Mouse (Mus musculus): Measurements from ENCODE around the gene 2410141K09Rik. TPM values are rescaled to one million over a fixed set of nuclear protein-coding genes. Genes with fewer than 3 reads are reported as not detected.

Gene 2410141K09Rik
- not detected in 2 replicates for polyA plus RNA-seq (2012; rRNA removed)

GRCm38 (mm10) chr13:66441018-66441417 is at the start of gene 2410141K09Rik:
2410141K09Rik (minus strand) TSS chr13:66441118.

Other genes starting within 250 kb of the 2410141K09Rik start
- gene Gm10772, start 213.5 kb downstream of the 2410141K09Rik start, polyA plus RNA-seq (2012; rRNA removed) = not detected in 2 replicates

All from liver, embryonic 14 days (tissue).